Mouse (Mus musculus) lung, adult 2 months (tissue): ENCODE data around the gene Dchs1.

Experiments
- CTCF ChIP-seq: fragments of 200-500 bp; IDR thresholded peaks from 2 replicates; pipeline ENCODE4 v1.5.1; 2011; ENCODE audit warnings: mild to moderate bottlenecking, low read length, control low read depth; ENCODE audit not compliant: insufficient read depth
- POLR2A ChIP-seq: fragments of 200-500 bp; IDR thresholded peaks from 2 replicates; pipeline ENCODE4 v1.6.1; 2011; ENCODE audit warnings: low read depth, mild to moderate bottlenecking, control low read depth, low read length, borderline replicate concordance; ENCODE audit errors: extremely low read depth

DNA sequence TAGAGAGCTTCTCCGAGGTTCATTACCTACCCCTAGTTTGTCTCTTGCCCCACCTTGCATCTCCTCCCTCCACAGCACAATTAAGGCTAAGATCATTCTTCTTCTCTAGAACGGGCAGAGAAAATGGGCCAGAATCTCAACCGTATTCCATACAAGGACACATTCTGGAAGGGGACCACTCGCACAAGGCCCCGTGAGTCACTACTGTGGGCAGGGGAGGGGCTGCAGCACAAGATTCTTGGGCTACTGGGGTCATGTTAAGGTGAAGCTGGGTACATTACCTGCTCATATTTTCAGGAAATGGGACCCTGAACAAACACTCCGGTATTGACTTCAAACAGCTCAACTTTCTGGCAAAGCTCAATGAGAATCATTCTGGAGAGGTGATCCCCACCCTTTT lies 46.6 kb downstream of the Dchs1 start:
- TF ChIP-seq POLR2A: no peak
- no peak for TF ChIP-seq CTCF
